Mouse (Mus musculus) testis, postnatal 14 days (tissue): ENCODE measurements around the gene Kcnq5.

Source experiments
- DNase-seq: peaks from one replicate; pipeline ENCODE4 v3.0.0; 2021; ENCODE audit warnings: low spot score

Gene Kcnq5

GRCm38 (mm10) chr1:21961251-21962082 lies at the start of gene Kcnq5:
Gene Kcnq5 (minus strand): TSS chr1:21961942.
- peak; percentile 32 for DNase-seq

- DNase-seq: no peak
Measured at GRCm38 (mm10) chr1:21979755-21980154, 18.0 kb upstream of the Kcnq5 start.

GRCm38 (mm10) chr1:21979292-21979691 lies 17.6 kb upstream of the Kcnq5 start:
- DNase-seq: no peak

- DNase-seq: no peak
Measured at GRCm38 (mm10) chr1:21974040-21974439, 12.3 kb upstream of the Kcnq5 start.

- DNase-seq: no peak
Measured at GRCm38 (mm10) chr1:21967139-21967538, 5.4 kb upstream of the Kcnq5 start.

GRCm38 (mm10) chr1:21962896-21963864 lies 1.4 kb upstream of the Kcnq5 start:
- no peak for DNase-seq

GRCm38 (mm10) chr1:21962083-21962471 lies 335 bp upstream of the Kcnq5 start:
- DNase-seq: no peak

- DNase-seq: peak; percentile 8
Measured at GRCm38 (mm10) chr1:21960421-21961250, 1.1 kb downstream of the Kcnq5 start.

- no peak for DNase-seq
Measured at GRCm38 (mm10) chr1:21959648-21960285, 2.0 kb downstream of the Kcnq5 start.

- no peak for DNase-seq
Measured at GRCm38 (mm10) chr1:21958013-21958412, 3.7 kb downstream of the Kcnq5 start.

GRCm38 (mm10) chr1:21940831-21941230 lies 20.9 kb downstream of the Kcnq5 start:
- no peak for DNase-seq

GRCm38 (mm10) chr1:21927182-21927581 lies 34.6 kb downstream of the Kcnq5 start:
- no peak for DNase-seq

GRCm38 (mm10) chr1:21923293-21923642 lies 38.5 kb downstream of the Kcnq5 start:
- no peak for DNase-seq

GRCm38 (mm10) chr1:21922578-21923292 lies 39.0 kb downstream of the Kcnq5 start:
- no peak for DNase-seq

GRCm38 (mm10) chr1:21919276-21919675 lies 42.5 kb downstream of the Kcnq5 start:
- DNase-seq: no peak

- DNase-seq: no peak
Measured at GRCm38 (mm10) chr1:21896067-21896719, 65.5 kb downstream of the Kcnq5 start.

GRCm38 (mm10) chr1:21883747-21884146 lies 78.0 kb downstream of the Kcnq5 start:
- no peak for DNase-seq

- DNase-seq: no peak
Measured at GRCm38 (mm10) chr1:21870889-21871288, 90.9 kb downstream of the Kcnq5 start.

- no peak for DNase-seq
Measured at GRCm38 (mm10) chr1:21868484-21868883, 93.3 kb downstream of the Kcnq5 start.

GRCm38 (mm10) chr1:21856399-21856798 lies 105.3 kb downstream of the Kcnq5 start:
- no peak for DNase-seq
